In genomic region chr2:181128963-181129362, GRCm38 (mm10) we compare ENCODE assay signal across 31 mouse cellular contexts. TPM values are rescaled to one million over a fixed set of nuclear protein-coding genes. Genes with fewer than 3 reads are reported as not detected.
DNase-seq lines count a peak whose midpoint lies in the region; ATAC-seq and TF ChIP-seq lines count a peak whose summit lies in the region.
"Had no signal": no experiment of that assay in that cellular context is flagged by ENCODE, and none has a peak within 500 bp of the region (broad histone marks: within the 10 kb centered on the region; RNA-seq: fewer than 3 reads in every experiment).

No protein-coding gene starts in this region.

- peaks cover 91% of the 10 kb centered on the region for H3K4me1 ChIP-seq in hindbrain, embryonic 13.5 days (replicated peaks)
- peaks cover 23% of the 10 kb centered on the region for H3K4me1 ChIP-seq in hindbrain, embryonic 12.5 days
- H3K4me1 ChIP-seq in cortical plate, adult 2 months (ENCODE audit: control insufficient read depth, insufficient read depth, low read length) = peaks cover 21% of the 10 kb centered on the region
- H3K4me1 ChIP-seq: heart, embryonic 13.5 days; liver, embryonic 12.5 days; stomach, embryonic 15.5 days had no signal

- no peak for TF ChIP-seq POLR2A in cortical plate, adult 2 months (IDR thresholded peaks at IDR 0.05; ENCODE audit: extremely low read depth, insufficient read depth, low read length)

- no peak overlapping the region for H3K4me3 ChIP-seq in hindbrain, embryonic 13.5 days
- no peak overlapping the region for H3K4me3 ChIP-seq in hindbrain, embryonic 12.5 days
- no peak overlapping the region for H3K4me3 ChIP-seq in cortical plate, adult 2 months (ENCODE audit: insufficient read depth, low read length)
- H3K4me3 ChIP-seq: erythroblast, embryonic 14.5 days; heart, adult 2 months; heart, embryonic 13.5 days; liver, embryonic 12.5 days; midbrain, embryonic 13.5 days; stomach, embryonic 15.5 days had no signal

- peak; percentile 80 for DNase-seq in left cerebral cortex, postnatal 4 days
- no peak for DNase-seq in left cerebral cortex, adult 11 months (ENCODE audit: low spot score)
- peak; percentile 39 for DNase-seq in right cerebral cortex, postnatal 14 days
- DNase-seq in heart, postnatal 10 days = no peak
- DNase-seq in frontal cortex, postnatal 10 days (ENCODE audit: low spot score in 2 of 2) = no peak
- DNase-seq: adrenal gland, adult 8-10 months; B cell, adult 2 months; cerebellum, adult 18-20 months; heart, adult 2 months; heart, postnatal 14 days; kidney, adult 11 months; kidney, postnatal 14 days; liver, postnatal 0 days; lung, postnatal 36 days; thymus, postnatal 14 days had no signal

- peak overlapping the region; percentile 35; the same call in 1 of the 2 replicates for H3K27ac ChIP-seq in hindbrain, embryonic 13.5 days
- H3K27ac ChIP-seq in hindbrain, embryonic 12.5 days = no peak overlapping the region
- H3K27ac ChIP-seq in cortical plate, adult 2 months (ENCODE audit: insufficient read depth, low read length) = 0 out of 2 replicates have a peak overlapping the region, but pooled peaks have one; percentile 27
- H3K27ac ChIP-seq: heart, adult 2 months; heart, embryonic 13.5 days; hindbrain, embryonic 14.5 days; liver, embryonic 12.5 days; midbrain, embryonic 13.5 days; stomach, embryonic 15.5 days had no signal

- intact Hi-C loops in left cerebral cortex, postnatal 4 days (cut with DNase I) = no loop called here
- intact Hi-C loops in heart, postnatal 10 days (cut with DNase I) = no loop called here

- TF ChIP-seq CTCF in cortical plate, adult 2 months (IDR thresholded peaks at IDR 0.05; ENCODE audit: extremely low read depth, insufficient read depth, low read length) = no peak

- no peaks in the 10 kb centered on the region for H3K9me3 ChIP-seq in hindbrain, embryonic 13.5 days
- H3K9me3 ChIP-seq in hindbrain, embryonic 12.5 days (replicated peaks) = no peaks in the 10 kb centered on the region
- H3K9me3 ChIP-seq: heart, embryonic 13.5 days; liver, embryonic 12.5 days; midbrain, embryonic 13.5 days; stomach, embryonic 15.5 days had no signal

- H3K36me3 ChIP-seq in hindbrain, embryonic 13.5 days = no peaks in the 10 kb centered on the region
- H3K36me3 ChIP-seq in hindbrain, embryonic 12.5 days = no peaks in the 10 kb centered on the region
- H3K36me3 ChIP-seq: heart, embryonic 13.5 days; liver, embryonic 12.5 days; stomach, embryonic 15.5 days had no signal

- WGBS in hindbrain, embryonic 13.5 days = 87% methylated on average over 4 of the region's 4 CpGs
- 81% methylated on average over 4 of the region's 4 CpGs for WGBS in hindbrain, embryonic 12.5 days

- no peak overlapping the region for H3K9ac ChIP-seq in hindbrain, embryonic 13.5 days
- no peak overlapping the region for H3K9ac ChIP-seq in hindbrain, embryonic 12.5 days
- H3K9ac ChIP-seq: heart, embryonic 13.5 days; hindbrain, embryonic 14.5 days; liver, embryonic 12.5 days; liver, postnatal 0 days; midbrain, embryonic 13.5 days; stomach, embryonic 15.5 days had no signal

- no peak for ATAC-seq in hindbrain, embryonic 13.5 days (ENCODE audit: low FRiP score)
- no peak for ATAC-seq in hindbrain, embryonic 12.5 days (ENCODE audit: low FRiP score)
- ATAC-seq: forebrain, embryonic 16.5 days; inflammation-experienced regulatory T-cells, adult 6 months; liver, embryonic 12.5 days; liver, postnatal 0 days; midbrain, embryonic 13.5 days had no signal

- H3K27me3 ChIP-seq in hindbrain, embryonic 13.5 days = 0 out of 2 replicates have a peak, but pooled peaks cover 4% of the 10 kb centered on the region
- peaks cover 9% of the 10 kb centered on the region for H3K27me3 ChIP-seq in hindbrain, embryonic 12.5 days
- H3K27me3 ChIP-seq: midbrain, embryonic 13.5 days had no signal

- H3K4me2 ChIP-seq in hindbrain, embryonic 13.5 days = no peak overlapping the region
- no peak overlapping the region for H3K4me2 ChIP-seq in hindbrain, embryonic 12.5 days (replicated peaks)
- H3K4me2 ChIP-seq: heart, embryonic 13.5 days; hindbrain, embryonic 14.5 days; liver, embryonic 12.5 days; midbrain, embryonic 13.5 days; stomach, embryonic 15.5 days had no signal

RNA-seq across cellular contexts. Expression of gene Kcnq2, which starts 6.1 kb away (rescaled TPM):
- 50.0 and 53.9 TPM in 2 replicates for polyA plus RNA-seq in hindbrain, embryonic 13.5 days (2015; fragmentation: Nextera tagmentation; extraction: Ambion mirVana)
- 41.7 and 43.1 TPM in 2 replicates for polyA plus RNA-seq in hindbrain, embryonic 12.5 days (2016; fragmentation: Nextera tagmentation; extraction: Ambion mirVana)
- 100 to 1,000 TPM; 191 to 195 TPM for total RNA-seq in left cerebral cortex, postnatal 4 days (2021)
- 171 and 180 TPM in 2 replicates for polyA plus RNA-seq in cortical plate, adult 2 months (2012; rRNA removed)
- not detected for total RNA-seq in heart, postnatal 10 days (2021)
- total RNA-seq: gastrocnemius, postnatal 4 days; megakaryocyte, adult 5-6 weeks; neutrophil, adult 5-6 weeks had no signal
- polyA plus RNA-seq: kidney, embryonic 14.5 days; liver, postnatal 0 days had no signal

RNA-seq across cellular contexts. Expression of gene Eef1a2, which starts 27.9 kb away (rescaled TPM):
- polyA plus RNA-seq in hindbrain, embryonic 13.5 days (2015; fragmentation: Nextera tagmentation; extraction: Ambion mirVana) = 6.4 and 6.7 TPM in 2 replicates
- 2.3 and 2.5 TPM in 2 replicates for polyA plus RNA-seq in hindbrain, embryonic 12.5 days (2016; fragmentation: Nextera tagmentation; extraction: Ambion mirVana)
- 100 to 1,000 TPM; 399 to 423 TPM for total RNA-seq in left cerebral cortex, postnatal 4 days (2021)
- 1,125 and 1,195 TPM in 2 replicates for polyA plus RNA-seq in cortical plate, adult 2 months (2012; rRNA removed)
- total RNA-seq in heart, postnatal 10 days (2021) = 100 to 1,000 TPM; 640 to 727 TPM
- total RNA-seq: common myeloid progenitor, adult 5-6 weeks; megakaryocyte, adult 5-6 weeks; neutrophil, adult 5-6 weeks had no signal
- polyA plus RNA-seq: erythroblast, embryonic 14.5 days; inflammation-experienced regulatory T-cells, adult 6 months; kidney, embryonic 14.5 days; liver, embryonic 12.5 days; liver, postnatal 0 days had no signal

RNA-seq across cellular contexts. Expression of gene Ppdpf, which starts 58.1 kb away (rescaled TPM):
- 444 TPM in 2 replicates for polyA plus RNA-seq in hindbrain, embryonic 13.5 days (2015; fragmentation: Nextera tagmentation; extraction: Ambion mirVana)
- polyA plus RNA-seq in hindbrain, embryonic 12.5 days (2016; fragmentation: Nextera tagmentation; extraction: Ambion mirVana) = 388 and 419 TPM in 2 replicates
- total RNA-seq in left cerebral cortex, postnatal 4 days (2021) = 100 to 1,000 TPM; 132 to 140 TPM
- polyA plus RNA-seq in cortical plate, adult 2 months (2012; rRNA removed) = 115 and 128 TPM in 2 replicates
- 10 to 100 TPM; 60.7 to 62.1 TPM for total RNA-seq in heart, postnatal 10 days (2021)

Comparison
In these comparisons a context has a peak if more than half of its experiments do, and no peak if none do; other contexts are left out.
1. DNase-seq: peak in left cerebral cortex, postnatal 4 days (single experiment) and right cerebral cortex, postnatal 14 days (single experiment); none in left cerebral cortex, adult 11 months (single experiment), heart, postnatal 10 days (0 of 2) and frontal cortex, postnatal 10 days (0 of 2).
2. RNA of gene Eef1a2, which starts 27.9 kb away (polyA plus RNA-seq): 1,125 to 1,195 TPM in cortical plate, adult 2 months; 6.4 to 6.7 TPM in hindbrain, embryonic 13.5 days and 2.3 to 2.5 TPM in hindbrain, embryonic 12.5 days; every median in the first group is over 100 times any median in the second.